Comparison of ENCODE assay signal across 12 mouse cellular contexts in the genomic region with DNA sequence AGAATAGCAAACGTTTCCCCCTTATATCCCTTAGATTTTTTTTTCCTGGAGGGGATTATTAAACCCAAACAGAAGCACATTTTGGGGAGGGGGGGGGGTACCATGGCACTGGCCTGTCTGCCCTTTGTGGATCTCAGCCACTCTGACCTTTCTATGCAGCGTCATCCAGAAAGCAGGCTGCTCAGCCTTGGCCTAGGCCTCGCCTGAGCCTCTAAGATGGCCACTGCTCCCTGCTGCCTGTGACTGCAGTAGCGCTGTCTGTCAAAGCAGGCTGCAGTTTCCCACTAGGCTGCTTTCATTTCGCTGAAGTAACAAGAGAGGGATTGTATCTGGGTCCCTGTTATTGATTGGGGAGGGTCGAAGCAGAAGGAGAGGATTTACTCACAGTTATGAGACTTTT.
"Had no signal": no experiment of that assay in that cellular context is flagged by ENCODE, and none has a peak within 500 bp of the region (broad histone marks: within the 10 kb centered on the region; RNA-seq: fewer than 3 reads in every experiment).

No protein-coding gene starts in this region.

- H3K4me2 ChIP-seq: limb, embryonic 15.5 days; liver, embryonic 12.5 days; lung, embryonic 14.5 days; neural tube, embryonic 13.5 days had no signal

- H3K27ac ChIP-seq: limb, embryonic 15.5 days; liver, embryonic 12.5 days; neural tube, embryonic 13.5 days; stomach, postnatal 0 days had no signal

- DNase-seq: kidney, postnatal 25 days; layer of hippocampus, adult 9-11 months; layer of hippocampus, postnatal 36 days; lung, embryonic 14.5 days; lung, postnatal 10 days; lung, postnatal 4 days; midbrain, embryonic 14.5 days; thymus, postnatal 4 days had no signal

- H3K4me3 ChIP-seq: limb, embryonic 15.5 days; liver, embryonic 12.5 days; neural tube, embryonic 13.5 days had no signal

- ATAC-seq: liver, embryonic 12.5 days had no signal

- H3K9ac ChIP-seq: limb, embryonic 15.5 days; liver, embryonic 12.5 days; lung, embryonic 14.5 days; neural tube, embryonic 13.5 days had no signal
